Mouse (Mus musculus) erythroblast, embryonic 14.5 days (primary cell): Measurements from ENCODE around the gene Ubr1. TPM values are rescaled to one million over a fixed set of nuclear protein-coding genes. Genes with fewer than 3 reads are reported as not detected.
A peak's percentile ranks its signal among the peaks of the same experiment; 100 is the strongest.
"Not testable (repeated sequence)": the region's sequence is repeated elsewhere in the genome, so short reads cannot be mapped to it uniquely, and the experiment has no call there.

ENCODE experiments used
- H3K27me3 ChIP-seq: 2 replicates; pipeline ENCODE4 v1.6.1; 2012; ENCODE audit warnings: inconsistent platforms; ENCODE audit not compliant: control insufficient read depth
- H3K36me3 ChIP-seq: 2 replicates; pipeline ENCODE4 v1.6.1; 2012; ENCODE audit warnings: mild to moderate bottlenecking, inconsistent platforms; ENCODE audit not compliant: control insufficient read depth
- H3K4me1 ChIP-seq: 2 replicates; pipeline ENCODE4 v1.6.1; 2012; ENCODE audit warnings: inconsistent platforms; ENCODE audit not compliant: control insufficient read depth
- H3K4me3 ChIP-seq: replicated peaks from 2 replicates; pipeline ENCODE3; 2012; ENCODE audit warnings: moderate library complexity, mild to moderate bottlenecking, inconsistent platforms
- H3K9me3 ChIP-seq: 2 replicates; pipeline ENCODE4 v1.6.1; 2012; ENCODE audit warnings: low read length, inconsistent platforms, mixed read lengths; ENCODE audit not compliant: control insufficient read depth
- GATA1 ChIP-seq: IDR thresholded peaks from 2 replicates; pipeline ENCODE4 v1.6.1; 2012; ENCODE audit warnings: low read length, inconsistent platforms, mixed read lengths
- TAL1 ChIP-seq: IDR thresholded peaks from 3 replicates; pipeline ENCODE4 v1.6.1; 2012; ENCODE audit warnings: low read length, inconsistent platforms, mixed read lengths
- polyA plus RNA-seq: library from polyadenylated mRNA; stranded (reverse); fragments of >175 nt; gene quantifications from 2 replicates; pipeline ENCODE4 v1.2.3, GENCODE M21; 2012

Ubr1 gene
- polyA plus RNA-seq, 1 experiment: 1.3 TPM

DNA sequence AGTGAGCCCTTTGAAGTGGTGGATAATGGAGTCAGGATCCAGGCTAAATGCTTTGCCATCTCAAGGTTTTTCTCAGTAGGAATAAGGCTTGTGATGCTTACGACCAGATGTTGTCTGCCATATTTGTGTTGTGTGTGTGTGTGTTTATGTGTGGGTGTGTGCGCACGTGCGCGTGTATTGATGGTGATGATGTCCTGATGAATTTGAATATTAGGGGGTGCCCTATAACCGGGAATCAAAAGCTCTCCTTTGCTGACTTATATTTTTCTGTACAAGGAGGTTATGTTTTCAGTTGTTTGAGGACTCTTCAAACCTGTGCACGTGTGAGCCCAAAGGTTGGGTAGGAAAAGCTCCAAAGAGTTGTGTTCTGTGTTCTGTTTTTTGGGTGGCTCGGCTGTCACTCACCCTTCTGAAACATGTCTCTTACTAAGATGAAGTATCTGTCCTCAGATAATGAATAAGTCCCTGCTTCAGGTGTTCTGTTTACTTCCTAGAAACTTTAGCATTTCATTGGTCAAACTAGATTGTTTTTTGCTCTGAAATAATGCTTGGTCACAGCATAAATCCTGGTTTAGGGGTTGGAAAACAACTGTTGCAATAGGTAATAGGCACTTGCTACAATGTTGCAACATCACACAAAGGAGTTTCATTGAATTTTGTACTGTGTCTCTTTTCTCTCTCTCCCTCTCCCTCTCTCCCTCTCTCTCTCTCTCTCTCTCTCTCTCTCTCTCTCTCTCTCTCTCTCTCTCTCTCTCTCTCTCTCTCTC, 7.6 kb upstream of the Ubr1 start:
- peak overlapping the region; percentile 76 for H3K4me3 ChIP-seq
- peaks cover 35% of the 10 kb centered on the region for H3K4me1 ChIP-seq
- no peaks in the 10 kb centered on the region; the same call in 1 of the 2 replicates for H3K36me3 ChIP-seq
- H3K27me3 ChIP-seq: no peaks in the 10 kb centered on the region
- H3K9me3 ChIP-seq: no peaks in the 10 kb centered on the region
- no peak for TF ChIP-seq GATA1
- no peak for TF ChIP-seq TAL1

DNA sequence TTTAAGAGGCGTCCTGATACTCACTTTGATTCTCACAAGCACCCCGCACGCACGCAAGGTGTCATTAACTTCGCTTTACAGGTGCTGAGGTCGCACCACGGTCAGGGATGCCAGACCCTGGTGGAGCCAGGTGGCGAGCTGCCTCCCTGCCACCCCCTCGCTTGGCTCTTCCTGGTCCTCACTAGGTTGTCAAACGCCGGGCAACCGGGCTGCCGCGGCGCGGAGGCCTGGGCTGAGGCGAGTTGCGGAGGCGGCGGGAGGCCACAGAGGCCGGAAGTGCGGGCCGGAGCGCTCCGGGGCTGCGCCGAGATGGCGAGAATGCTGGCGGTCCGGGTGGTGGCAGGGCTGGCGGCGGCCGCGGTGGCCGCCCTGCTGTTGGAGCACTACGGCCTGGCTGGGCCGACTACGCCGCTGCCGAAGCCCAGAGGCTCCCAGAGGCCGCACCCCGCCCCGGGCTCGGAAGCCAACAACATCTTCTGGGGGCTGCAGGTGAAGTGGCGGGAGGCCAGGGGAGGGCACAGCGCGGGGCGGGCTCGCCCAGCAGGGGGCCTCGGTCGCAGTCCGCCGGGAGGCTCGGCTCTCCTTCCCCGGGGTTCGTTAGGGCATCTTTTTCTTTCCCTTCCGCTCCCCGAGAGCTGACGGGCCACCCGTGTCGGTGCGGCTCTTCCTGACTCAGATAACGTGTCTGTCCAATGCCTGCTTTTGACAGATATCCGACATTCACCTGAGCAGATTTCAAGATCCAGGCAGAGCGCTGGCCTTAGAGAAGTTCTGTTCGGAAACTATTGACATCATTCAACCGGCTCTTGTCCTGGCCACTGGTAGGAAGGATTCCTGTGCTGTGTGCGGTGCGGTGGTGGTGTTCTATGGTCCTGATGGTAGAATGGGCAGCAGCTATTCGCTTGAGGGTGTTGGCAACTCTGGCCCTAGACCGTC, 6.7 kb upstream of the Ubr1 start, which contains the start of gene Tmem62:
TSS of gene Tmem62 (plus strand) at position 28 of the 936 bp plus-strand sequence.
- peaks cover 40% of the 10 kb centered on the region for H3K4me1 ChIP-seq
- TF ChIP-seq TAL1 (peak; percentile 54; the same call in 2 of the 3 replicates), GATA1 (peak; percentile 50)
- H3K4me3 ChIP-seq: peak within 1 kb of the TSS; percentile 76
- no peaks in the 10 kb centered on the region for H3K9me3 ChIP-seq
- no peaks in the 10 kb centered on the region; the same call in 1 of the 2 replicates for H3K36me3 ChIP-seq
- H3K27me3 ChIP-seq: no peaks in the 10 kb centered on the region

DNA sequence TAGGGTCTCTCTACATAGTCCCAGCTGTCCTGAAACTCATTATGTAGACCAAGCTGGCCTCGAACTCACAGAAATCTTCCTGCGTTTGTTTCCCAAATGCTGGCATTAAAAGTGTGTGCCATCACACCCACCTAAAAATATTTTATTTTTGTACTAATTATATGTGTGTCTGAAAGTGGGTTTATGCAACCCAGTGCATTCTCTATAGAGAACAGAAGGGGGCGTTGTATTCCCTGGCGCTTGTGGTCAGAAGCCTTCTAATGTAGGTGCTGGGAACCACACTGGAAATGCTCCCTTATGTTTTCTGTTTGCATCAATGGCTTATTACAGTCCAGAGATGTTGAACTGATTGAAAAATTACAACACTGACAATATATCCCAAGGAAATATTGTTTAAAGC, 5.8 kb upstream of the Ubr1 start:
- peaks cover 46% of the 10 kb centered on the region for H3K4me1 ChIP-seq
- H3K9me3 ChIP-seq: no peaks in the 10 kb centered on the region
- no peaks in the 10 kb centered on the region; the same call in 1 of the 2 replicates for H3K36me3 ChIP-seq
- H3K27me3 ChIP-seq: no peaks in the 10 kb centered on the region
- TF ChIP-seq GATA1: no peak
- no peak for TF ChIP-seq TAL1
- H3K4me3 ChIP-seq: peak overlapping the region; percentile 76

DNA sequence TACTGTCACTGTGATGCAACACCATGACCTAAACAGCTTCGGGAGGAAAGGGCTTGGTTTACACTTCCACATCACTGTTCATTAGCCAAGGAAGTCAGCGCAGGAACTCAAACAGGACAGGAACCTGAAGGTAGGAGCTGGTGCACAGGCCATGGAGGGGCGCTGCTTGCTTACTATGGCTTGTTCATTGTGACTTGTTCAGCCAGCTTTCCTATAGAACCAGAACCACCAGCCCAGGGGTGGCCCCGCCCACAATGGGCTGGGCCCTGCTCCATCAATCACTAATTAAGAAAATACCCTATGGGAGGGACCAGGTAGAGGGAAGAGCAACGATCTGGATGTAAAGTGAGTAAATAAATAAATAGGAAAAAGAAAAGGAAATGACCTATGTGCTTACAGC, 2.4 kb upstream of the Ubr1 start:
- Histone ChIP-seq H3K4me3 (peak overlapping the region; percentile 40), H3K4me1 (peaks cover 58% of the 10 kb centered on the region), H3K27me3 (no peaks in the 10 kb centered on the region), H3K36me3 (peaks cover 5% of the 10 kb centered on the region; the same call in 1 of the 2 replicates), H3K9me3 (no peaks in the 10 kb centered on the region)
- no peak for TF ChIP-seq GATA1
- TF ChIP-seq TAL1: no peak

DNA sequence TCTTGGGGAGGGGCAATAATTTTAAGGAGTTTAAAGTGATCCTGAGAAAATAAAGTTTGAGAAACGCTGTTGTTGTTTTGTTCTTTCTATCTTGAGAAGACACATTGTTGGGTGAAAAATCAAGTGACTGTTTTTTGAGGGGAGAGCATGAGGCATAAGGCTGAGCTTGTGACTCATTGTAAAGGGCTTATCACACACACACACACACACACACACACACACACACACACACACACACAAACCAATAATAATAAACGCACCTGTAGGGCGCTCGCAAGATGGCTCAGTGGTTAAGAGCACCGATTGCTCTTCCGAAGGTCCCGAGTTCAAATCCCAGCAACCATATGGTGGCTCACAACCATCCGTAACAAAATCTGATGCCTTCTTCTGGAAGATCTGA, 1.7 kb upstream of the Ubr1 start:
- H3K4me1 ChIP-seq: peaks cover 56% of the 10 kb centered on the region
- H3K4me3 ChIP-seq, H3K9me3 ChIP-seq, H3K27me3 ChIP-seq: not testable (repeated sequence)
- peaks cover 10% of the 10 kb centered on the region for H3K36me3 ChIP-seq

DNA sequence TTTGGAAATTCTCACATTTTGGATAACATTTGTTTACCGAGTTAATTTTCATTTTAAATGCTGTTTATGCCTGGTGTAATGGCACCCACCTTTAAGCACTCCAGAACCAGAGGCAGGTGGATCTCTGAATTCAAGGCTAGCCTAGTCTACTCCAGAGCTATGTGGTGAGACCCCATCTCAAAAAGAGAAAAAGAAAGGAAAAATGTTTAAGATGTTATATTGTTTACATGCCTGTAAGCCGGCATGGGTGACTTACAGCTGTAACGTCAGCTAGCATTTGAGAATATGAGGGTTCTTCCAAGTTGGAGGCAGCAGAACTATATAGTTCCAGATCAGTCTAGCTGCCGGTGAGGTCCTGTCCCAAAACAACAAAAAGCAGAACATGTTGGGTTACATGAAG, 1.3 kb upstream of the Ubr1 start:
- Histone ChIP-seq H3K36me3 (peaks cover 15% of the 10 kb centered on the region), H3K27me3 (no peaks in the 10 kb centered on the region), H3K9me3 (no peaks in the 10 kb centered on the region), H3K4me3 (peak overlapping the region; percentile 90), H3K4me1 (peaks cover 55% of the 10 kb centered on the region)
- no peak for TF ChIP-seq TAL1
- TF ChIP-seq GATA1: no peak

DNA sequence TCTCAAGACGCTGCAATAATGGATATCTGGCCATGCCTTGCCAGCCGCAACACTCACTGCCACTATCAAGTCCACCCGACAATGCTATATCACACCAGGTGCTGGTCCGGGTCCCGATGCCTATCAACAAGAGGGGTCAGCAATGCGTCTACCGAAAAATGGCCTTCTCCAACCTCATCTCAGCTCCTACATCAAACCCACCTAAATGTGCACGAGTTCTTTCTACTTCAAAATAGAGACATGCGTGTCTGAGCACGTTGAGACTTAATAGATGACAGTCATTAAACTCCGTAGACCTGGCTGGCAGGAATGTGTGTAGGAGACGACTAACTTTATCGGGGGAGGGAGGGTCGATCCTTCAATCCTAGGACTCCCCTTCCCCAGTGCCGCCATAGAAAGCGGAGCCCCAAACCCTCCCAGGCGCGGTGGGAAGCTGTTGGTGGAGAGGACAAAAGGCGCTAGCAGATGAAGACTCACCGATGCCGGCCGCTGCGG, 423 bp downstream of the Ubr1 start:
- TF ChIP-seq TAL1: no peak
- TF ChIP-seq GATA1: no peak
- Histone ChIP-seq H3K36me3 (peaks cover 22% of the 10 kb centered on the region), H3K4me3 (peak overlapping the region; percentile 90), H3K9me3 (no peaks in the 10 kb centered on the region), H3K27me3 (no peaks in the 10 kb centered on the region), H3K4me1 (peaks cover 51% of the 10 kb centered on the region)

DNA sequence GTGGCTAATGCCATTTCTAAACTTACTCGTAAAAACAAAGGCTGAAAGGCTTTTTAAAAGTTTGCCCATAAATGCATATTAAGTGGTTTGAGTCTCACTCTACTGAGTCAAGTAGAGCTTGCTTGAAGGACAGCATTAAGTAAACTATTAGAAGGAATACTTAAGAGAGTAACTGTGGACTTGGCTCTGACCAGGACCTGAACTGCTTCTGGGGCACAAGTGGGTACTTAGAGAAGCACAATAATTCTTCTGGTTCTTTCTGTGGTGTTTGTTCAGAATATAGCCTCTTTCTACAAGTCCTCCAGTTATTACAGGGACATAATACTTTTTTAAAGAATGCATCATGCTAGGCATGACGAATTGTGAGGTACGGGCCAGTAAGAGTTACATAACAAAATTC, 5.0 kb downstream of the Ubr1 start:
- TF ChIP-seq GATA1 (no peak), TAL1 (no peak)
- Histone ChIP-seq H3K4me1 (peaks cover 36% of the 10 kb centered on the region), H3K27me3 (no peaks in the 10 kb centered on the region)

DNA sequence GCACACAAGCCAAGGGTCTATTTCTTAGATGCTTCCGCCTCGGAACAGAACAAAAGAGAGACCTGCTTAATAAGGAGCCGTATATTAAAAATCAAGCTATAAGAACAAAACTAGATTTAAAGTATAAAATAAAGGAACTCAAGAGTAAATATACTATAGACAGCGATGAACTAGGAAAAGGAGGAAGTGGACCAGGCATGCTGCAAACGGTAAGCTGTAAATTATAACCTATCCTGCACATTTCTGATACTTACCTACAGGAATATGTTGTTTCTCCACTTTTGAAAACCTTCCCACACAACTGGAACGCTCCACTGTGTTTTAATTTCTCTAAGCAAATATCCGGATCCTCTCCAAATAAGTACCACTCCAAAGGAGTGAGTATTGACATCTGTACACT, 7.4 kb downstream of the Ubr1 start:
- H3K4me1 ChIP-seq: peaks cover 16% of the 10 kb centered on the region
- H3K4me3 ChIP-seq: no peak overlapping the region
- TF ChIP-seq GATA1 (no peak), TAL1 (no peak)
- H3K36me3 ChIP-seq: peaks cover 62% of the 10 kb centered on the region
- no peaks in the 10 kb centered on the region for H3K27me3 ChIP-seq
- no peaks in the 10 kb centered on the region for H3K9me3 ChIP-seq

More for the DNA sequence above, 5.0 kb downstream of the Ubr1 start:
- Histone ChIP-seq H3K4me3 (no peak overlapping the region), H3K9me3 (no peaks in the 10 kb centered on the region), H3K36me3 (peaks cover 47% of the 10 kb centered on the region)
